Mouse (Mus musculus): ENCODE measurements at regions not wholly inside any gene's neighbourhood (a gene's known extent, or its start where the extent isn't known, plus 50 kb on each side); places are given as distances from the start of the nearest gene placed in this dataset.

GRCm38 (mm10) chr10:103855211-103855610, 287.6 kb upstream of the Gm21293 start:
- TF ChIP-seq EP300 (optimal IDR thresholded peaks at IDR 0.05): no peak
- TF ChIP-seq CTCF (IDR thresholded peaks at IDR 0.05; ENCODE audit: low read depth): no peak
